Mouse (Mus musculus) embryonic facial prominence, embryonic 10.5 days (tissue): Measurements from ENCODE around the gene Sox5. TPM values are rescaled to one million over a fixed set of nuclear protein-coding genes. Genes with fewer than 3 reads are reported as not detected.
A peak's percentile ranks its signal among the peaks of the same experiment; 100 is the strongest.

ENCODE experiments used
- DNase-seq: peaks from one replicate; pipeline ENCODE4 v3.0.0-alpha.2; 2017; ENCODE audit warnings: low spot score
- H3K27ac ChIP-seq: fragments of 300-500 bp; sonication (generic); replicated peaks from 2 replicates; pipeline ENCODE4 v1.5.1; 2016; ENCODE audit warnings: mild to moderate bottlenecking
- H3K27me3 ChIP-seq: fragments of 300-500 bp; sonication (generic); replicated peaks from 2 replicates; pipeline ENCODE4 v1.6.1; 2016; ENCODE audit warnings: low read depth, mild to moderate bottlenecking; ENCODE audit not compliant: poor library complexity, severe bottlenecking
- H3K36me3 ChIP-seq: fragments of 300-500 bp; sonication (generic); replicated peaks from 2 replicates; pipeline ENCODE4 v1.6.1; 2016; ENCODE audit warnings: mild to moderate bottlenecking, moderate library complexity
- H3K4me1 ChIP-seq: fragments of 300-500 bp; sonication (generic); 2 replicates; pipeline ENCODE4 v1.6.1; 2016
- H3K4me3 ChIP-seq: fragments of 300-500 bp; sonication (generic); 2 replicates; pipeline ENCODE4 v1.5.1; 2016; ENCODE audit warnings: mild to moderate bottlenecking, moderate library complexity
- H3K9me3 ChIP-seq: fragments of 300-500 bp; sonication (generic); 2 replicates; pipeline ENCODE4 v1.6.1; 2016; ENCODE audit warnings: mild to moderate bottlenecking
- WGBS: fragments of 180-500 bp; shearing (Covaris S2); methylation state at CpG from one replicate; pipeline ENCODE4 v1.1.7; 2016; 5-methylcytosine and 5-hydroxymethylcytosine counted together
- polyA plus RNA-seq: library from polyadenylated mRNA; unstranded; fragments of >200 nt; fragmentation: Nextera tagmentation; extraction: Ambion mirVana; gene quantifications from 2 replicates; pipeline ENCODE4 v1.2.1, GENCODE M21; 2016

Gene Sox5
- polyA plus RNA-seq, 1 experiment from 2014 or later = 65.1 TPM

- H3K27me3 ChIP-seq = no peaks in the 10 kb centered on the region
- H3K36me3 ChIP-seq = no peaks in the 10 kb centered on the region
- peaks cover 27% of the 10 kb centered on the region for H3K4me1 ChIP-seq
- no peak overlapping the region for H3K4me3 ChIP-seq
- no peak for DNase-seq
- H3K9me3 ChIP-seq = no peaks in the 10 kb centered on the region
- WGBS = 91% methylated on average over 2 of the region's 2 CpGs
- H3K27ac ChIP-seq = no peak overlapping the region
These were observed 42.0 kb downstream of the Sox5 start for GRCm38 (mm10) chr6:144739753-144740152.

GRCm38 (mm10) chr6:144737786-144738185, 44.0 kb downstream of the Sox5 start:
- 89% methylated on average over 5 of the region's 5 CpGs for WGBS
- H3K27ac ChIP-seq = no peak overlapping the region
- no peaks in the 10 kb centered on the region for H3K36me3 ChIP-seq
- DNase-seq = no peak
- H3K27me3 ChIP-seq = no peaks in the 10 kb centered on the region
- H3K9me3 ChIP-seq = no peaks in the 10 kb centered on the region
- peaks cover 12% of the 10 kb centered on the region for H3K4me1 ChIP-seq
- H3K4me3 ChIP-seq = no peak overlapping the region

GRCm38 (mm10) chr6:144731251-144731970, 50.4 kb downstream of the Sox5 start:
- DNase-seq = no peak
- Histone ChIP-seq H3K36me3 (no peaks in the 10 kb centered on the region), H3K4me1 (peaks cover under 1% of the 10 kb centered on the region; the same call in 1 of the 2 replicates), H3K27ac (no peak overlapping the region), H3K27me3 (peaks cover 15% of the 10 kb centered on the region; the same call in 1 of the 2 replicates), H3K4me3 (no peak overlapping the region), H3K9me3 (no peaks in the 10 kb centered on the region)
- WGBS = 93% methylated on average over 10 of the region's 10 CpGs

GRCm38 (mm10) chr6:144723530-144724144, 58.1 kb downstream of the Sox5 start:
- H3K9me3 ChIP-seq = no peaks in the 10 kb centered on the region
- H3K27me3 ChIP-seq = peaks cover 27% of the 10 kb centered on the region
- no peak overlapping the region for H3K27ac ChIP-seq
- H3K4me1 ChIP-seq = peaks cover 31% of the 10 kb centered on the region
- 41% methylated on average over 12 of the region's 12 CpGs for WGBS
- no peak overlapping the region for H3K4me3 ChIP-seq
- no peaks in the 10 kb centered on the region for H3K36me3 ChIP-seq
- DNase-seq = peak; percentile 70

GRCm38 (mm10) chr6:144723024-144723423, 58.8 kb downstream of the Sox5 start:
- Histone ChIP-seq H3K9me3 (no peaks in the 10 kb centered on the region), H3K36me3 (no peaks in the 10 kb centered on the region), H3K27me3 (peaks cover 22% of the 10 kb centered on the region), H3K4me1 (peaks cover 31% of the 10 kb centered on the region), H3K4me3 (no peak overlapping the region), H3K27ac (no peak overlapping the region)
- DNase-seq = no peak
- 80% methylated on average over 5 of the region's 5 CpGs for WGBS

GRCm38 (mm10) chr6:144720846-144721245, 60.9 kb downstream of the Sox5 start:
- Histone ChIP-seq H3K9me3 (no peaks in the 10 kb centered on the region), H3K4me3 (no peak overlapping the region), H3K27me3 (peaks cover 22% of the 10 kb centered on the region), H3K27ac (no peak overlapping the region), H3K4me1 (peaks cover 25% of the 10 kb centered on the region), H3K36me3 (no peaks in the 10 kb centered on the region)
- DNase-seq = no peak
- 97% methylated on average over 13 of the region's 13 CpGs for WGBS

- no peak for DNase-seq
- Histone ChIP-seq H3K9me3 (no peaks in the 10 kb centered on the region), H3K36me3 (no peaks in the 10 kb centered on the region), H3K27ac (no peak overlapping the region), H3K4me1 (peaks cover 14% of the 10 kb centered on the region), H3K4me3 (no peak overlapping the region), H3K27me3 (peaks cover 12% of the 10 kb centered on the region)
- 75% methylated on average over 1 of the region's 1 CpGs for WGBS
These were observed 65.4 kb downstream of the Sox5 start for GRCm38 (mm10) chr6:144716376-144716775.

GRCm38 (mm10) chr6:144711841-144712240, 69.9 kb downstream of the Sox5 start:
- no peak overlapping the region for H3K4me3 ChIP-seq
- no peaks in the 10 kb centered on the region for H3K9me3 ChIP-seq
- peaks cover 17% of the 10 kb centered on the region for H3K4me1 ChIP-seq
- H3K36me3 ChIP-seq = no peaks in the 10 kb centered on the region
- WGBS = 58% methylated on average over 9 of the region's 9 CpGs
- H3K27ac ChIP-seq = no peak overlapping the region
- 0 out of 2 replicates have a peak, but pooled peaks cover 4% of the 10 kb centered on the region for H3K27me3 ChIP-seq
- DNase-seq = peak; percentile 16

GRCm38 (mm10) chr6:144710816-144711215, 71.0 kb downstream of the Sox5 start:
- H3K27ac ChIP-seq = no peak overlapping the region
- H3K36me3 ChIP-seq = no peaks in the 10 kb centered on the region
- no peak overlapping the region for H3K4me3 ChIP-seq
- 0 out of 2 replicates have a peak, but pooled peaks cover 4% of the 10 kb centered on the region for H3K27me3 ChIP-seq
- H3K9me3 ChIP-seq = no peaks in the 10 kb centered on the region
- no peak for DNase-seq
- 60% methylated on average over 5 of the region's 5 CpGs for WGBS
- H3K4me1 ChIP-seq = peaks cover 17% of the 10 kb centered on the region

- WGBS = 65% methylated on average over 9 of the region's 9 CpGs
- Histone ChIP-seq H3K4me1 (peaks cover 17% of the 10 kb centered on the region), H3K4me3 (no peak overlapping the region), H3K27me3 (0 out of 2 replicates have a peak, but pooled peaks cover under 1% of the 10 kb centered on the region), H3K9me3 (no peaks in the 10 kb centered on the region), H3K36me3 (no peaks in the 10 kb centered on the region), H3K27ac (no peak overlapping the region)
- DNase-seq = no peak
These were observed 72.1 kb downstream of the Sox5 start for GRCm38 (mm10) chr6:144709614-144710180.

GRCm38 (mm10) chr6:144708410-144708809, 73.4 kb downstream of the Sox5 start:
- H3K4me1 ChIP-seq = peaks cover 17% of the 10 kb centered on the region
- H3K27ac ChIP-seq = no peak overlapping the region
- H3K4me3 ChIP-seq = no peak overlapping the region
- H3K36me3 ChIP-seq = no peaks in the 10 kb centered on the region
- 0 out of 2 replicates have a peak, but pooled peaks cover 2% of the 10 kb centered on the region for H3K9me3 ChIP-seq
- no peaks in the 10 kb centered on the region for H3K27me3 ChIP-seq
- DNase-seq = no peak
- WGBS = 83% methylated on average over 4 of the region's 4 CpGs

GRCm38 (mm10) chr6:144707976-144708375, 73.8 kb downstream of the Sox5 start:
- no peak overlapping the region for H3K4me3 ChIP-seq
- 92% methylated on average over 1 of the region's 1 CpGs for WGBS
- H3K9me3 ChIP-seq = 0 out of 2 replicates have a peak, but pooled peaks cover 2% of the 10 kb centered on the region
- H3K27me3 ChIP-seq = no peaks in the 10 kb centered on the region
- no peak for DNase-seq
- H3K36me3 ChIP-seq = no peaks in the 10 kb centered on the region
- H3K4me1 ChIP-seq = peaks cover 17% of the 10 kb centered on the region
- H3K27ac ChIP-seq = no peak overlapping the region
